Mouse (Mus musculus) forebrain, embryonic 13.5 days (tissue): Measurements from ENCODE around the gene Ddx54. TPM values are rescaled to one million over a fixed set of nuclear protein-coding genes. Genes with fewer than 3 reads are reported as not detected.

Experiments
- ATAC-seq: fragments of 200-750 bp; cut with Nextera tagmentation; 2 replicates; pipeline ENCODE4 v1.8.0; 2017
- H3K27ac ChIP-seq: fragments of 300-500 bp; sonication (generic); 2 replicates; pipeline ENCODE4 v1.5.1; 2015; ENCODE audit warnings: inconsistent platforms, mild to moderate bottlenecking, moderate library complexity
- H3K27me3 ChIP-seq: fragments of 300-500 bp; sonication (generic); 2 replicates; pipeline ENCODE4 v1.6.1; 2015; ENCODE audit warnings: mild to moderate bottlenecking, inconsistent platforms
- H3K36me3 ChIP-seq: fragments of 300-500 bp; sonication (generic); 2 replicates; pipeline ENCODE4 v1.6.1; 2015; ENCODE audit warnings: mild to moderate bottlenecking, inconsistent platforms; ENCODE audit not compliant: poor library complexity, severe bottlenecking
- H3K4me1 ChIP-seq: fragments of 300-500 bp; sonication (generic); 2 replicates; pipeline ENCODE4 v1.6.1; 2015; ENCODE audit warnings: inconsistent platforms
- H3K4me2 ChIP-seq: fragments of 300-500 bp; sonication (generic); 2 replicates; pipeline ENCODE4 v1.6.1; 2015; ENCODE audit warnings: inconsistent platforms, mild to moderate bottlenecking, moderate library complexity
- H3K4me3 ChIP-seq: fragments of 300-500 bp; sonication (generic); 2 replicates; pipeline ENCODE4 v1.5.1; 2015; ENCODE audit warnings: mild to moderate bottlenecking, inconsistent platforms
- H3K9ac ChIP-seq: fragments of 300-500 bp; sonication (generic); 2 replicates; pipeline ENCODE4 v1.6.1; 2015; ENCODE audit warnings: mild to moderate bottlenecking, inconsistent platforms
- H3K9me3 ChIP-seq: fragments of 300-500 bp; sonication (generic); replicated peaks from 2 replicates; pipeline ENCODE4 v1.6.1; 2016; ENCODE audit warnings: inconsistent platforms
- whole genome bisulfite sequencing: fragments of 180-500 bp; shearing (Covaris S2); methylation state at CpG from one replicate; pipeline ENCODE4 v1.1.7; 2015; 5-methylcytosine and 5-hydroxymethylcytosine counted together
- polyA plus RNA-seq: library from polyadenylated mRNA; unstranded; fragments of >200 nt; fragmentation: Nextera tagmentation; extraction: Ambion mirVana; gene quantifications from 2 replicates; pipeline ENCODE4 v1.2.1, GENCODE M21; 2015

The Ddx54 gene
- polyA plus RNA-seq, 1 experiment from 2014 or later = 45.3 TPM

DNA sequence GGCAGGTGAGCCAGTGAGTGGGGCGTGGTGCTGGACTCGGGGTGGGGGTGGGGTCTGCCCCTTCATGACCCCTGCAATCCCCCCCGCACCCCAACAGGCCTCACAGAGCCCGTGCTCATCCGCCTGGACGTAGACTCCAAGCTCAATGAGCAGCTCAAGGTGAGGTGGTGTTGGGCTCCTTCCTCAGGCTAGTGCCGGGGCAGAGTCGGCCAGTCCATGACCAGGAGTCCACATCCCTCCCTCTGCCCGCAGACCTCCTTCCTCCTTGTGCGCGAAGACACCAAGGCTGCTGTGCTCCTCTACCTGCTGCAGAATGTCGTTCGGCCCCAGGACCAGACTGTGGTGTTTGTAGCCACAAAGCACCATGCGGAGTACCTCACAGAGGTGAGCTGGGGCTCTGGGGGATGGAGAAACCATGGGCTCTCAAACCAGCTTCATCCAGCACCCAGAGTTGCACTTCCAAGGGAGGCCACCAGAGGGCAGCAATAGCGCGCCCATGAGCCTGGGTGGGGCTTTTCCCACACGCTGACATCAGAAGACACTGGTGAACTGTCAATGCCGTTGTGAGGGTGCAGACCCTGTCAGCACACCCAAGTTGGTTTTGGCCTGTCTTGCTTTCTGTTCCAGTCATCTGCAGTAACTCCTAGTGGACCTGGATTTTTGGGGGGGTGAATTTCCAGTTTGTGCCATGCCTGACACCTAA lies 8.0 kb downstream of the Ddx54 start:
- Histone ChIP-seq H3K4me3 (no peak overlapping the region), H3K9me3 (no peaks in the 10 kb centered on the region), H3K36me3 (peaks cover 99% of the 10 kb centered on the region), H3K4me1 (no peaks in the 10 kb centered on the region), H3K4me2 (no peak overlapping the region), H3K27me3 (no peaks in the 10 kb centered on the region), H3K9ac (no peak overlapping the region), H3K27ac (no peak overlapping the region)
- ATAC-seq = peak; percentile 41; the same call in 1 of the 2 replicates
- WGBS = 70% methylated on average over 18 of the region's 18 CpGs

DNA sequence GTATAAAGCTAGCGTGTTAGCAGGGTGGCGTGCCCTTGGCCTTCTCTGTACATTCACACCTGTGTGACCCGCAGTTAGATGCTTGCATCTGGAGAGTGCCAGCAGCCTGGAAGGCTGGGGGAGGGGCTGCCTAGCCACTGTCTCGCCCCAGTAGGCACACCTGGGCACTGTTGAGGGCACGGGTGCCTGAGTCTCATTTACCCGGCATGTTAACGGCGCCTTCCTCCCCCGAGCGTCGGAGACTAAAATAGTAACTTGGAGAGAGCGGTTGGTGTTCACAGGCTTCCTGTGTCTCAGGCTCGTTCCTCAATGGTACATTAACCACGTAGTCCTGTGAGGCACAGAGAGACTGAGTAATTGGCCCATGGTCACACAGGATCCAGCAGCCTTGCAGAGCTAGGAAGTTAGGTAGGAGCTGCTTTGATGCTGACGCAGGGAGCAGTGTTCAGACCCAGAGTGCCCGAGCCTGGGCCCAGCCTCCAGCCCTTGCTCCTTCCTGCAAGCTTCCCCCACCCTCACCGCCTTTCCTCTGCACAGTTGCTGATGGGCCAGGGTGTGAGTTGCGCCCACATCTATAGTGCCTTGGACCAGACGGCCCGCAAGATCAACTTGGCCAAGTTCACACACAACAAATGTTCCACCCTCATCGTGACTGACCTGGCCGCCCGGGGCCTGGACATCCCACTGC lies 8.7 kb downstream of the Ddx54 start:
- Histone ChIP-seq H3K27me3 (no peaks in the 10 kb centered on the region), H3K36me3 (peaks cover 99% of the 10 kb centered on the region), H3K4me3 (no peak overlapping the region), H3K27ac (no peak overlapping the region), H3K9me3 (no peaks in the 10 kb centered on the region), H3K9ac (no peak overlapping the region), H3K4me1 (no peaks in the 10 kb centered on the region), H3K4me2 (no peak overlapping the region)
- 0 out of 2 replicates have a peak, but pooled peaks have one; percentile 20 for ATAC-seq
- WGBS = 95% methylated on average over 23 of the region's 23 CpGs

DNA sequence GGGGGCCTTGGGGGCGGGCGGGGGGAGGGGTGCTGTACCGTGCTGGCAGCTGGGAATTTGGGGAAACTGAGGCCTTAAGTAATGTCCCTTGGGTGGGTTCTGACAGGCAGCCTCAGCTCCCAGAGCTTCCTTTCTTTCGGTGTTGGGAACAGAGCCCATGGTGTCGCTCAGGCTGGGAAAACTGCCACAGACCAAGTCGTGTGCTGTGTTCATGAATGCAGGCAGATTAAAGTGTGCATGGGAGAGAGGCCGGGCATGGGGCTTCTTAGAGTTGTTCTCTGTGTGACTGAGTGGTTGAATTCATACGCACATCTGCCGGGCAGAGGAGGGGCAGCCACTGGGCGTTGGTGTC lies 9.3 kb downstream of the Ddx54 start:
- WGBS = 92% methylated on average over 10 of the region's 10 CpGs
- Histone ChIP-seq H3K9me3 (no peaks in the 10 kb centered on the region), H3K4me2 (no peak overlapping the region), H3K27ac (no peak overlapping the region), H3K9ac (no peak overlapping the region), H3K4me3 (no peak overlapping the region), H3K36me3 (peaks cover 100% of the 10 kb centered on the region), H3K4me1 (no peaks in the 10 kb centered on the region), H3K27me3 (no peaks in the 10 kb centered on the region)
- ATAC-seq = no peak

DNA sequence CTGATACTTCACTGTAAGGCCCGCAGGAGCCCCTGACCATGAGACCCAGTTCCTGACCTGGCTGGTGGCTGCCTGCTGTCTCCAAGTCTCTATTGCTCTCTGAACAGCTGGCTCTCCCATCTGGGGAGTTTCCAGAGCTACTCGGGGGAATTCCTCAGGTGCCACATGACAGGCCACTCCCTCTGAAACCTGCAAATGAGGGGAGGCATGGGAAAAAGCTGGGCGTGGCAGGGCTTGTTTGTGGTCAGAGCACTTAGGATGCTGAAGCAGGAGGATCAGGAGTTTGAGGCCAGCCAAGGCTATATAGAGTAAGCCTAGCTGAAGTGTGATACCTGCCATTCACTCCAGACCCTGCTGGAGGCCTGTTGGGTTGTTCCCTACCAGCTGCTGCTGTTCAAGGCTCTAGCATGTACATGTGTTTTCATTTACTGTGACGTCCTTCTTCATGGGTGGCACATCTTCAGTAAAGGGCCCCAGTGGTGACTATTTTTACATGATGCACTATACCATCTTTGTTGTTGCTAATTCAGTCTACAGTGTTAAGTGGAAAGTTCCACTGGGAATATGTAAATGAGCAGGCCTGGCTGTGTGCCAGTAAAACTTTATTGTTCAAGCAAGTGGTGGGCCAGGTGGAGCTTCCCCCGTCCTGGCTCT lies 9.8 kb downstream of the Ddx54 start:
- no peak overlapping the region for H3K9ac ChIP-seq
- 71% methylated on average over 5 of the region's 5 CpGs for WGBS
- H3K27me3 ChIP-seq = no peaks in the 10 kb centered on the region
- no peaks in the 10 kb centered on the region for H3K9me3 ChIP-seq
- no peak overlapping the region for H3K4me2 ChIP-seq
- H3K4me3 ChIP-seq = no peak overlapping the region
- peaks cover 100% of the 10 kb centered on the region for H3K36me3 ChIP-seq
- ATAC-seq = no peak
- H3K4me1 ChIP-seq = no peaks in the 10 kb centered on the region
- H3K27ac ChIP-seq = no peak overlapping the region

DNA sequence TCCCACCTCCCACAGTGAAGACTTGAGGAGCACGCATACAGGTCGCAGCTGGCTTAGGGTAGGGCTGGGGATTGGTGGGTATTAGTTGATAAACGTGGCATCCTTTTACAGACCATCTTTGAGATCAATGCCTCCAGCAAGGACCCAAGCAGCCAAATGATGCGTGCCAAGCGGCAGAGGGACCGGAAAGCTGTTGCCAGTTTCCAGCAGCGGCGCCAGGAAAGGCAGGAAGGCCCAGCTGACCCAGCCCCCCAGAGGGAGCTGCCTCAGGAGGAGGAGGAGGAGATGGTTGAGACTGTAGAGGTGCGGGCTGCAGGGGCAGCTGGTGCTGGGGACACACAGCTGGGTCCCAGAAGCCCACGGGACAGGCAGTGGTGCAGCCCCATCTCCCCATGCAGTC lies 11.9 kb downstream of the Ddx54 start:
- Histone ChIP-seq H3K27me3 (no peaks in the 10 kb centered on the region), H3K9me3 (no peaks in the 10 kb centered on the region), H3K27ac (no peak overlapping the region), H3K9ac (no peak overlapping the region), H3K36me3 (peaks cover 89% of the 10 kb centered on the region), H3K4me2 (no peak overlapping the region), H3K4me1 (no peaks in the 10 kb centered on the region), H3K4me3 (no peak overlapping the region)
- 94% methylated on average over 10 of the region's 10 CpGs for WGBS
- ATAC-seq = no peak

DNA sequence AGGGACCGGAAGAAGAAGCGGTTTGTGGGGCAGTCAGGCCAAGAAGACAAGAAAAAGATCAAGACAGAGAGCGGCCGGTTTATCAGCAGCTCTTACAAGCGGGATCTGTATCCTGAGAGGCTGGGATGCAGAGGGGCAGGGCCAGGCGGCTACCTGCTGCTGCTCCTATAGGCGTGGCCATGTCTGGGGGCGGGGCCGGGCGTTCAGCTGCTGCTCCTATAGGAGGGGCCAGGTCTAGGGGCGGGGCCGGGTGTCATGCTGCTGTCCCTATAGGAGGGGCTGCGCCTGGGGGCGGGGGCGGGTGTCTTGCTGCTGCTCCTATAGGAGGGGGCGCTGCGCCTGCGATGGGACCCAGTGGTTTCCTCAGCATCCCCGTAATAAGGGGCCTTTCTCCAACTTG lies 13.9 kb downstream of the Ddx54 start:
- no peak overlapping the region for H3K4me2 ChIP-seq
- H3K4me3 ChIP-seq = no peak overlapping the region
- ATAC-seq = no peak
- peaks cover 3% of the 10 kb centered on the region for H3K27me3 ChIP-seq
- H3K36me3 ChIP-seq = peaks cover 70% of the 10 kb centered on the region
- no peak overlapping the region for H3K9ac ChIP-seq
- no peak overlapping the region for H3K27ac ChIP-seq
- peaks cover 4% of the 10 kb centered on the region; the same call in 1 of the 2 replicates for H3K4me1 ChIP-seq
- 20% methylated on average over 19 of the region's 19 CpGs for whole genome bisulfite sequencing
- no peaks in the 10 kb centered on the region for H3K9me3 ChIP-seq

DNA sequence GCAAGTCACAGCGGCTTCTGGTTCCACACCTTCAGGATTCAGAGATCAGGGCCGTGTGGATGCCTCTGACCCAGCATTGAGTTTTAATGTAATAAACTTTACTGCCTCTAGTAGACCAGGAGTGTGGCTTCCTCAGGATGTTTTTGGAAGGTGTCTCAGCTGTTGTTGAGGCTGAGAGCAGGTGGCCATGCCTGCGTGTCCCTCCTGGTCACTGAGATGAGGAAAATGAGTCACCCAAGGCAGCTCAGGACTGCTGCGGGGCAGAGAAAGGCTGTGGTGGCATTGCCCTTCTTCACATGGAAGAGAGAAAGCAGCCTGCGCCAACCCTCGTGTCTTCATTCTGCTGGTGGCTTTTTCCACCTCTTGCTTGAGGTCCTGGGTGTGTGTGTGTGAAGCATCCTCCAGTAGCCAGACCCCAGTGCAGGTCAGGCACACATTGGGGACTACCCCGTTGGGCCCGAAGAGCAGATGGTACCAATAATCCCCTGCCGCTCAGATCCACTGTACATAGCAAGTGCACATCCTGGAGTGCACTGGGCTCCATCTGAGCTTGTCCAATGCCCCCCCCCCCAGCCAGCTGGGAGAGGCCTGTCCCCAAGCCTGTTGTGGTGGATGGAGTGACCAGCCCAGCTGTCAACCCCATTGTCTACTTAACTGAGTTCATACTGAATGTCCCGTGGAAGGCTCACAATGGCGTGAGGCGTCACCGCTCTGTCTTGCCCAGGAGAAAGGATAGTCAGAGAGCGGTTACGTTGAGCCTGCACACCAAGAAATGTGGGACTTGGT lies 15.2 kb downstream of the Ddx54 start:
- Histone ChIP-seq H3K27ac (no peak overlapping the region), H3K9ac (no peak overlapping the region), H3K36me3 (peaks cover 56% of the 10 kb centered on the region), H3K9me3 (no peaks in the 10 kb centered on the region), H3K27me3 (peaks cover 6% of the 10 kb centered on the region), H3K4me1 (peaks cover 4% of the 10 kb centered on the region; the same call in 1 of the 2 replicates), H3K4me2 (no peak overlapping the region), H3K4me3 (no peak overlapping the region)
- no peak for ATAC-seq
- 92% methylated on average over 15 of the region's 15 CpGs for WGBS

DNA sequence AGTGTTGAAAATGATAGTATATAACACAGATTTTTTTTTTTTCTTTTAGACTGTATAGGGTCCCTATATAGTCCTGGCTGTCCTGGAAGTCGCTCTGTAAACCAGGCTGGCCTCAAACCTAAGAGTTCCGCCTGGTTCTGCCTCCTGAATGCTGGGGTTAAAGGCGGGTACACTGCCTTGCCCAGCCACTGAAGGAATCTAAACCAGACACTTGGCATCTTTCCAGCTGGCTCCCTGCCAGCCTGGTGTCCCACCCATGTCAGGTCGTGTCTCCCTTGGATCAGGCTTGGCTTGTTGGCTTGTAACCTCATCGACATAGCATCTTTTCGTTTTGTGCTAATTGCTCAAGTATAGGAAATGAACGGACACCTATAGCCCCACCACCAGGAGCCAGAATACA lies 16.1 kb downstream of the Ddx54 start:
- Histone ChIP-seq H3K36me3 (peaks cover 47% of the 10 kb centered on the region), H3K27me3 (peaks cover 6% of the 10 kb centered on the region), H3K4me3 (no peak overlapping the region), H3K4me1 (peaks cover 4% of the 10 kb centered on the region; the same call in 1 of the 2 replicates), H3K9ac (no peak overlapping the region), H3K4me2 (no peak overlapping the region), H3K9me3 (no peaks in the 10 kb centered on the region), H3K27ac (no peak overlapping the region)
- ATAC-seq = no peak
- WGBS = 67% methylated on average over 7 of the region's 7 CpGs

DNA sequence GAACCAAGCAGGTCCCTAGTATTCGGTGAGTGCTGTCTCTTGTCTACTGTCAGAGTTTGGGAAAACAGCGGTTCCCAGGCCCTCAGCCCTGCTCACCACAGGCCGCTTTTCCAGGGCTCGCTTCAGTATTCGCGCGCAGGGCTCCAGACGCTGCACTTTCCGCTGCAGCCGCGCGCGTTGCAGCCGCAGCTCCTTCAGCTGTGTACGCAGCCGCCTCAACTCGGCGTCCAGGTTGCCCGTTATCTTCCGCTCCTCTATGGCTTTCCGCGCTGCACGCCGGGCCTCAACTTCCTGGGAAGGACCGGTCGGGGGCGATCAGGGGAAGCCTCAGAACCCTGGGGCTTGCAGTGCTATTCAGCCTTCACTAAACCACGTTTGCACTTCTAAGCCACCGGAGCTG lies 18.6 kb downstream of the Ddx54 start:
- H3K9me3 ChIP-seq = no peaks in the 10 kb centered on the region
- no peak overlapping the region for H3K27ac ChIP-seq
- no peak for ATAC-seq
- H3K4me3 ChIP-seq = peak overlapping the region; percentile 19; the same call in 1 of the 2 replicates
- peak overlapping the region; percentile 14; the same call in 1 of the 2 replicates for H3K9ac ChIP-seq
- peaks cover 4% of the 10 kb centered on the region; the same call in 1 of the 2 replicates for H3K4me1 ChIP-seq
- peak overlapping the region; percentile 45 for H3K4me2 ChIP-seq
- peaks cover 6% of the 10 kb centered on the region for H3K27me3 ChIP-seq
- H3K36me3 ChIP-seq = peaks cover 22% of the 10 kb centered on the region
- WGBS = 9% methylated on average over 29 of the region's 29 CpGs

DNA sequence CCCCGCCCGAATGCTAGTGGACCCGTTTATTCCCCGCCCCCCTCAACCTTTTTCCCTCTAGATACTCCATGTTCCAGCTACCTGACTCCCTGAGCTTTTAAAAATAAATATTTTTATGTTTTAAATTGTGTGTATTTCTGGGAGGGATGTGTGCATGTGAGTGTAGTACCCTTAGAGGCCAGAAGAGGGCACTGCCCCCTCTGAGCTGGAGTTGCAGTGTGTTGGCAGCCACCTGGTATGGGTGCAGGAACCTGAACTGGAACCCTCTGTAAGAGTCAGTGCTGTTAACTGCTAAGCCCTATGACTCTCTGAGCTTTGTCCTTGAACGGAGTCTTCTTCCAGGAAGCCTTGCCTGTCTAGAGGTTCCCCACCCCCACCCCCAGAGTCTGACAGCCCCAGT lies 19.4 kb downstream of the Ddx54 start:
- WGBS = 89% methylated on average over 5 of the region's 5 CpGs
- Histone ChIP-seq H3K4me3 (no peak overlapping the region), H3K4me2 (no peak overlapping the region), H3K27me3 (peaks cover 6% of the 10 kb centered on the region), H3K4me1 (peaks cover 4% of the 10 kb centered on the region; the same call in 1 of the 2 replicates), H3K27ac (no peak overlapping the region), H3K9ac (no peak overlapping the region), H3K36me3 (peaks cover 15% of the 10 kb centered on the region), H3K9me3 (no peaks in the 10 kb centered on the region)
- no peak for ATAC-seq

DNA sequence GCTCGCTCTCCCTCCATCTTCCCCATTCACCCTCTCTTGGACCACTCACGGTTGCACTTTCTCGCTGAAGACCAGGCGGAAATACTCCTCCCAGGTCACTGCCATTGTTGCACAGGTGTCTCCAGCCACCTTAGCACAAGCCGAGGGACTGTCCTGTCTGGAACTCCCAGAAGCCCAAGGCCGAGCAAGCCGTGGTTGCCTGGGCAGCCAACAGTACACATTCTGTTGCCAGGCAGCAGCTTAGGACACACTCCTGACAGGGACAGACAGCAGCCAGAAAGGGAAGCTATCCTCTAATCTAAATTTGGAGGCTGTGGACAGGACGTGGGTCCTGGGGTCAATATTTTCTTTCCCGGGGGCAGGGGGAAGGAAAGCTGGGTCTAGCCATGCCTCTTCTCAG lies 21.6 kb downstream of the Ddx54 start, which contains the start of gene Cfap73:
TSS of gene Cfap73 (minus strand) at position 105 of the 400 bp plus-strand sequence.
- Histone ChIP-seq H3K4me3 (no peak within 1 kb of the TSS), H3K9me3 (no peaks in the 10 kb centered on the region), H3K27ac (no peak within 1 kb of the TSS), H3K4me1 (peaks cover 4% of the 10 kb centered on the region; the same call in 1 of the 2 replicates), H3K9ac (no peak within 1 kb of the TSS), H3K36me3 (no peaks in the 10 kb centered on the region), H3K27me3 (peaks cover 6% of the 10 kb centered on the region), H3K4me2 (no peak within 1 kb of the TSS)
- ATAC-seq = no peak
- WGBS = 62% methylated on average over 9 of the region's 9 CpGs
